Mouse (Mus musculus) heart, postnatal 10 days (tissue): ENCODE data around the gene Dgcr8. TPM values are rescaled to one million over a fixed set of nuclear protein-coding genes. Genes with fewer than 3 reads are reported as not detected.

Experiments
- DNase-seq, 2 experiments: peaks; one replicate each; pipeline ENCODE4 v3.0.0; 2021
- intact Hi-C: fragments of 180-260 bp; cut with DNase I; formaldehyde crosslinking; loops from one replicate; pipeline ENCODE4 v1.15.1; 2025
- microRNA-seq, 2 experiments: library from miRNA; unstranded; fragments of <30 nt; microRNA quantifications; one replicate each; pipeline ENCODE4 v1.2.0; 2022
- total RNA-seq, 2 experiments: library from RNA; stranded (reverse); gene quantifications; 2 replicates each; pipeline ENCODE4 v1.2.3; 2021

Gene Dgcr8
- total RNA-seq, 2 experiments from 2014 or later = 26.0 to 27.2 TPM

- DNase-seq = no peak
- intact Hi-C loops = no loop called here
These were observed 67.5 kb downstream of the Dgcr8 start for GRCm38 (mm10) chr16:18221543-18221898.

- intact Hi-C loops = no loop called here
- no peak for DNase-seq
These were observed 68.0 kb downstream of the Dgcr8 start for GRCm38 (mm10) chr16:18220856-18221542.

DNA sequence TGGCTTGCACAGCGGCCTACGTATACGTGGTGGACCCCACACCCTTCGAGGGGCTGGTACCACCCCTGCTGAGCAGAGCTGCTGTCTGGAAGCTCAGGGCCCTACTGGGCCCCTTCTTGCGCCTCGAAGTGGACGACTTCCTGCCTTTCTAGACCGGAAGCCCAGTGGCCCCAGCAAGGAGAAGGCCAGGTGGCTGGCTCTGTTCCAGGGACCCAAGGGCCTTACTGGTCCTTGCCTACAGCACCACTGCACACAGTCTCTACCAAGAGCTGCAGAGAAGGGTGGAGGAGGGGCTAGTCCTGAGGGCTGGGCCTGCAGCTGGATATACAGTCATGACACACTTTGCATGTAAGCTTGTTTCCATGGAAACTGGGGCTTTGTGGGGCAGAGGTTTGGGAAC, 69.0 kb downstream of the Dgcr8 start:
- intact Hi-C loops = no loop called here
- peak in 1 of 2 experiments; percentile 52 for DNase-seq

GRCm38 (mm10) chr16:18218580-18218996, 70.5 kb downstream of the Dgcr8 start:
- no peak for DNase-seq
- intact Hi-C loops = no loop called here

DNA sequence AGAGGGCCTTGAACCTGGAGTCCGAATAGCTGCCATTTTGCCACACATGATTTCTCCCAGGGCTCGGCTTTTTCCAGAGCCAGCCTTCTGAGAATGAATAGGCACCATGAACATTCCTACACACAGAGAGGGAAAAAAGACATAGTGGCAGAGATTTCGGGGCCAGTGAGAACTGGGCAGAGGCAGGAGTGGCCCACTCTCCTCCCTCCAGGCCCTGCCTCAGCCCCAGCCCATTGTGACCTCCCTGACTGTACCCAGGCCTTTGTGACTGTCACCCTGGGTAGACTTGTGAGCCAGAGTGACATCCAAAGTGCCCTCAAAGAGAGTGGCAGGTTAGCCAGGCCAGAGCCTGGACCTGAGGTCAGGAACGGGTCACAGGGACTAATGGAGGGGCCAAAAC, 71.5 kb downstream of the Dgcr8 start, which contains the start of gene Ccdc188:
Gene Ccdc188, plus strand, starts transcription at position 301 of the 400 bp plus-strand sequence.
- intact Hi-C loops = no loop called here
- DNase-seq = no peak

GRCm38 (mm10) chr16:18214858-18215257, 74.2 kb downstream of the Dgcr8 start:
- DNase-seq = peak; percentile 49
- intact Hi-C loops = no loop called here

- intact Hi-C loops = no loop called here
These were observed 75.4 kb downstream of the Dgcr8 start for GRCm38 (mm10) chr16:18213689-18214088.

GRCm38 (mm10) chr16:18211417-18212171, 77.5 kb downstream of the Dgcr8 start:
- intact Hi-C loops = loop anchor here (1.0 to 2.0 kb wide), 4 partner anchors 39 to 159 kb away; partner anchors contain the start of genes Dgcr6 and Rtn4r
- DNase-seq = peak; percentile 89 to 95

More at GRCm38 (mm10) chr16:18213689-18214088, 75.4 kb downstream of the Dgcr8 start:
- DNase-seq = no peak

- DNase-seq = peak; percentile 75 to 85
- intact Hi-C loops = loop anchor here (1.0 to 2.0 kb wide), 5 partner anchors 38 to 159 kb away; partner anchors contain the start of genes Dgcr6 and Rtn4r
These were observed 78.2 kb downstream of the Dgcr8 start for GRCm38 (mm10) chr16:18210701-18211416.

Small RNAs within 50 kb of the gene (microRNA-seq; reads per million reads assigned to microRNA genes)
- 0 to 0.35 reads per million in 2 experiments for gene Gm24572
- 318 to 335 reads per million in 2 experiments for gene Mir1306
- 2,154 to 2,452 reads per million in 2 experiments for gene Mir185

Other genes with a start within 250 kb of the Dgcr8 start
- gene Dgcr6, start 236.4 kb downstream of the Dgcr8 start, total RNA-seq = 10 to 100 TPM; 42.8 to 47.4 TPM
- gene Prodh, start 199.0 kb downstream of the Dgcr8 start, total RNA-seq = 10 to 100 TPM in 1 of 2 experiments, 1 to 10 TPM in 1; 6.4 to 11.4 TPM
- 1 to 10 TPM; 7.7 to 7.9 TPM for gene Rtn4r, start 161.6 kb downstream of the Dgcr8 start, total RNA-seq
- not detected for gene Ccdc188, start 71.4 kb downstream of the Dgcr8 start, total RNA-seq
- 10 to 100 TPM; 33.2 to 35.7 TPM for gene Zdhhc8, start 54.1 kb downstream of the Dgcr8 start, total RNA-seq
- 10 to 100 TPM; 24.1 to 30.6 TPM for gene Trmt2a, start 40.6 kb downstream of the Dgcr8 start, total RNA-seq
- gene Ranbp1, start 40.5 kb downstream of the Dgcr8 start, total RNA-seq = 10 to 100 TPM; 79.1 to 82.9 TPM
- gene Gm49776, start 30.9 kb downstream of the Dgcr8 start, total RNA-seq = not detected
- 10 to 100 TPM; 62.7 to 65.3 TPM for gene Tango2, start 58.9 kb upstream of the Dgcr8 start, total RNA-seq
- 10 to 100 TPM; 25.0 to 33.6 TPM for gene Arvcf, start 58.9 kb upstream of the Dgcr8 start, total RNA-seq
- gene Txnrd2, start 137.1 kb upstream of the Dgcr8 start, total RNA-seq = 10 to 100 TPM; 30.0 to 32.0 TPM
- gene Comt, start 137.6 kb upstream of the Dgcr8 start, total RNA-seq = 100 to 1,000 TPM; 133 to 156 TPM
- gene Gnb1l, start 209.5 kb upstream of the Dgcr8 start, total RNA-seq = 1 to 10 TPM; 6.4 to 6.9 TPM
- 1 to 10 TPM; 4.0 to 5.6 TPM for gene Rtl10, start 209.7 kb upstream of the Dgcr8 start, total RNA-seq